Comparison of ENCODE assay signal across 10 mouse cellular contexts in genomic region chr15:36968295-36968694, GRCm38 (mm10). TPM values are rescaled to one million over a fixed set of nuclear protein-coding genes. Genes with fewer than 3 reads are reported as not detected.
DNase-seq lines count a peak whose midpoint lies in the region; ATAC-seq and TF ChIP-seq lines count a peak whose summit lies in the region.
"Had no signal": no experiment of that assay in that cellular context is flagged by ENCODE, and none has a peak within 500 bp of the region (broad histone marks: within the 10 kb centered on the region; RNA-seq: fewer than 3 reads in every experiment).

No protein-coding gene starts in this region.

- H3K4me1 ChIP-seq in hindbrain, embryonic 10.5 days (replicated peaks): peaks cover 20% of the 10 kb centered on the region
- H3K4me1 ChIP-seq in limb, embryonic 14.5 days (ENCODE audit: control insufficient read depth, insufficient read depth, low read length): peaks cover 16% of the 10 kb centered on the region

- no peak for TF ChIP-seq CTCF in brain, embryonic 14.5 days (IDR thresholded peaks at IDR 0.05; ENCODE audit: borderline replicate concordance, extremely low read depth, insufficient read depth, insufficient read length)

- H3K27me3 ChIP-seq in hindbrain, embryonic 10.5 days (ENCODE audit: insufficient read depth, poor library complexity, severe bottlenecking): peaks cover 8% of the 10 kb centered on the region; the same call in 1 of the 2 replicates
- no peaks in the 10 kb centered on the region for H3K27me3 ChIP-seq in limb, embryonic 14.5 days (ENCODE audit: control insufficient read depth, insufficient read depth, low read length)

- DNase-seq in brain, adult 2 months (ENCODE audit: low read depth, low spot score): peak; percentile 72
- DNase-seq in brain, embryonic 14.5 days (ENCODE audit: low read depth): peak; percentile 71
- no peak for DNase-seq in hindbrain, embryonic 10.5 days (ENCODE audit: low spot score)
- no peak for DNase-seq in limb, embryonic 14.5 days (ENCODE audit: low spot score)
- no peak for DNase-seq in left cerebral cortex, postnatal 36 days (ENCODE audit: low spot score in 2 of 2)
- DNase-seq in adrenal gland, postnatal 4 days (ENCODE audit: low spot score in 2 of 2): no peak
- no peak for DNase-seq in right cerebral cortex, adult 2 months (ENCODE audit: low spot score in 2 of 2)
- DNase-seq: adrenal gland, adult 8-10 months; lung, postnatal 10 days had no signal

- no peak for ATAC-seq in limb, embryonic 14.5 days (ENCODE audit: low FRiP score, low read depth)

- H3K4me3 ChIP-seq in hindbrain, embryonic 10.5 days: peak overlapping the region; percentile 46
- no peak overlapping the region for H3K4me3 ChIP-seq in limb, embryonic 14.5 days (replicated peaks; ENCODE audit: low read length)

- intact Hi-C loops in left cerebral cortex, postnatal 36 days (cut with DNase I): no loop called here

- H3K27ac ChIP-seq in hindbrain, embryonic 10.5 days: peak overlapping the region; percentile 60; the same call in 1 of the 2 replicates
- no peak overlapping the region for H3K27ac ChIP-seq in limb, embryonic 14.5 days (replicated peaks; ENCODE audit: low read depth, low read length)

- H3K36me3 ChIP-seq in hindbrain, embryonic 10.5 days: no peaks in the 10 kb centered on the region
- no peaks in the 10 kb centered on the region for H3K36me3 ChIP-seq in limb, embryonic 14.5 days (ENCODE audit: control insufficient read depth, insufficient read depth, low read length)
- H3K36me3 ChIP-seq: G1E had no signal

- 56% methylated on average over 1 of the region's 1 CpGs for WGBS in hindbrain, embryonic 10.5 days
- 58% methylated on average over 1 of the region's 1 CpGs for WGBS in limb, embryonic 14.5 days

- TF ChIP-seq POLR2A in brain, embryonic 14.5 days (IDR thresholded peaks at IDR 0.05; ENCODE audit: borderline replicate concordance, extremely low read depth, insufficient read depth, insufficient read length, poor library complexity, severe bottlenecking): no peak
- TF ChIP-seq POLR2A in limb, embryonic 14.5 days (IDR thresholded peaks at IDR 0.05; ENCODE audit: borderline replicate concordance, extremely low read depth, insufficient read depth, insufficient read length): no peak

- H3K9me3 ChIP-seq in hindbrain, embryonic 10.5 days: no peaks in the 10 kb centered on the region
- H3K9me3 ChIP-seq in limb, embryonic 14.5 days (ENCODE audit: control insufficient read depth, low read length): no peaks in the 10 kb centered on the region

- H3K4me2 ChIP-seq in limb, embryonic 14.5 days (replicated peaks; ENCODE audit: low read depth, low read length, severe bottlenecking): peak overlapping the region; percentile 39; the same call in 1 of the 2 replicates

- H3K9ac ChIP-seq in limb, embryonic 14.5 days (ENCODE audit: low read depth, low read length, severe bottlenecking): no peak overlapping the region

RNA-seq across cellular contexts. Expression of gene Zfp706, which starts 39.3 kb away (rescaled TPM):
- 76.9 and 99.6 TPM in 2 replicates for polyA plus RNA-seq in brain, embryonic 14.5 days (2012; rRNA removed)
- polyA plus RNA-seq in hindbrain, embryonic 10.5 days (2016; fragmentation: Nextera tagmentation; extraction: Ambion mirVana): 459 and 460 TPM in 2 replicates
- polyA plus RNA-seq in limb, embryonic 14.5 days (2012; rRNA removed): 69.7 and 98.3 TPM in 2 replicates
- 393 and 400 TPM in 2 replicates for polyA plus RNA-seq in limb, embryonic 14.5 days (2014; fragmentation: Nextera tagmentation; extraction: Ambion mirVana)
- total RNA-seq in left cerebral cortex, postnatal 36 days (2021): 100 to 1,000 TPM; 222 TPM
- 100 to 1,000 TPM; 207 to 215 TPM for total RNA-seq in adrenal gland, postnatal 4 days (2021)

Comparison
In these comparisons a context has a peak if more than half of its experiments do, and no peak if none do; other contexts are left out.
1. DNase-seq: peak in brain, adult 2 months (single experiment) and brain, embryonic 14.5 days (single experiment); none in hindbrain, embryonic 10.5 days (single experiment), limb, embryonic 14.5 days (single experiment), left cerebral cortex, postnatal 36 days (0 of 2), adrenal gland, postnatal 4 days (0 of 2) and right cerebral cortex, adult 2 months (0 of 2).